Mouse (Mus musculus): ENCODE data around the gene Cdc42ep4. TPM values are rescaled to one million over a fixed set of nuclear protein-coding genes. Genes with fewer than 3 reads are reported as not detected.

The Cdc42ep4 gene
- polyA plus RNA-seq, 1 experiment from 2014 or later, result 60.4 TPM

- Histone ChIP-seq H3K27ac (ENCODE audit: low read depth, low read length) (no peak overlapping the region; the same call in 1 of the 2 replicates), H3K27me3 (ENCODE audit: control insufficient read depth, insufficient read depth, low read length) (no peaks in the 10 kb centered on the region), H3K4me1 (ENCODE audit: control insufficient read depth, insufficient read depth, low read length) (peaks cover 25% of the 10 kb centered on the region), H3K4me3 (ENCODE audit: low read depth, low read length) (no peak overlapping the region), H3K36me3 (ENCODE audit: control insufficient read depth, insufficient read depth, low read length) (no peaks in the 10 kb centered on the region), H3K4me2 (peak overlapping the region; percentile 13; the same call in 1 of the 2 replicates), H3K9ac (ENCODE audit: low read length) (0 out of 2 replicates have a peak overlapping the region, but pooled peaks have one; percentile 24), H3K9me3 (ENCODE audit: control insufficient read depth, low read length) (no peaks in the 10 kb centered on the region)
- DNase-seq (ENCODE audit: low spot score, missing footprints) (no peak), ATAC-seq (ENCODE audit: low FRiP score) (0 out of 2 replicates have a peak, but pooled peaks have one; percentile 5)
- 7% methylated on average over 6 of the region's 6 CpGs for WGBS
Observed at GRCm38 (mm10) chr11:113779680-113780041, 28.0 kb upstream of the Cdc42ep4 start.

- 11% methylated on average over 20 of the region's 20 CpGs for WGBS
- no peaks in the 10 kb centered on the region for H3K9me3 ChIP-seq (ENCODE audit: control insufficient read depth, low read length)
- no peak overlapping the region; the same call in 1 of the 2 replicates for H3K27ac ChIP-seq (ENCODE audit: low read depth, low read length)
- ATAC-seq (ENCODE audit: low FRiP score) (peak; percentile 69), DNase-seq (ENCODE audit: low spot score, missing footprints) (peak; percentile 92)
- H3K4me3 ChIP-seq (ENCODE audit: low read depth, low read length), result no peak overlapping the region
- H3K27me3 ChIP-seq (ENCODE audit: control insufficient read depth, insufficient read depth, low read length), result no peaks in the 10 kb centered on the region
- H3K36me3 ChIP-seq (ENCODE audit: control insufficient read depth, insufficient read depth, low read length), result no peaks in the 10 kb centered on the region
- 0 out of 2 replicates have a peak overlapping the region, but pooled peaks have one; percentile 24 for H3K9ac ChIP-seq (ENCODE audit: low read length)
- H3K4me1 ChIP-seq (ENCODE audit: control insufficient read depth, insufficient read depth, low read length), result peaks cover 21% of the 10 kb centered on the region
- H3K4me2 ChIP-seq, result peak overlapping the region; percentile 13; the same call in 1 of the 2 replicates
Observed at GRCm38 (mm10) chr11:113778733-113779679, 27.3 kb upstream of the Cdc42ep4 start.

GRCm38 (mm10) chr11:113777878-113778464 lies 26.3 kb upstream of the Cdc42ep4 start:
- 51% methylated on average over 8 of the region's 8 CpGs for WGBS
- no peak overlapping the region for H3K4me3 ChIP-seq (ENCODE audit: low read depth, low read length)
- DNase-seq (ENCODE audit: low spot score, missing footprints) (no peak), ATAC-seq (ENCODE audit: low FRiP score) (no peak)
- no peak overlapping the region for H3K4me2 ChIP-seq
- no peaks in the 10 kb centered on the region for H3K27me3 ChIP-seq (ENCODE audit: control insufficient read depth, insufficient read depth, low read length)
- no peaks in the 10 kb centered on the region for H3K36me3 ChIP-seq (ENCODE audit: control insufficient read depth, insufficient read depth, low read length)
- no peak overlapping the region for H3K27ac ChIP-seq (ENCODE audit: low read depth, low read length)
- H3K4me1 ChIP-seq (ENCODE audit: control insufficient read depth, insufficient read depth, low read length), result peaks cover 21% of the 10 kb centered on the region
- H3K9me3 ChIP-seq (ENCODE audit: control insufficient read depth, low read length), result no peaks in the 10 kb centered on the region
- H3K9ac ChIP-seq (ENCODE audit: low read length), result no peak overlapping the region

DNA sequence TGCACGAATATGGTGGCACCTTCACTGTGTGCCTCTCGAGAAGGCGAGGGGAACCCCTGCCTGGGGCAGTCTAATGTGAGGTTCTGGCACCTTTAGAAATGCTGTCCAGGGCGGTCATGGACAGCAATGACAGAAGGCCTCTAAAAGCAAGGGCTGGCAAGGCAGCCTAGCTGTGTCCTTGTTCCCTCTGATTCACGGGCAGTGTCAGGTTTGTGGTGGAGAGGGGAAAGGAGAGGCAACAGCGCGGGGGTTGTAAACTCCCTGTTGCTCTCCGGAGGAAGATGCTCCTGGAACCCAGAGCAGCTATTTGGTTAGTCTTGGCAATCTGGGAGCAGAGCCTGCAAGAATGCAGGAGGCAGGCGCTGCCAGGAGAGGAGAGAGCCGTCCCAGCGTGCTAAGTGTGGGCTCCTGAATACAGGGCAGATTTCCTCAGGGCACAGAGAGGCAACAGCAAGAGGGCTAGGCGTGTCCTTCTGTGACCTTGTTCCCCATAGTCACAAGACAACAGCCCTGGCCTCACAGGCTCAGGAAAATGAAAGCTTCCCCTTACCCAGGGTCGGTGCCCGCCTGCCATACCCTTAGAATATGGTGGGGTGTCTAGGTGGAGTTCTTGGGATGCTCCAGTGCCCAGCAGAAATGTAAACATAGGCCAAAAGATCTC lies 25.3 kb upstream of the Cdc42ep4 start:
- no peak for ATAC-seq (ENCODE audit: low FRiP score)
- 77% methylated on average over 14 of the region's 14 CpGs for WGBS

GRCm38 (mm10) chr11:113774773-113775172 lies 23.1 kb upstream of the Cdc42ep4 start:
- no peak for DNase-seq (ENCODE audit: low spot score, missing footprints)
- no peak overlapping the region for H3K4me3 ChIP-seq (ENCODE audit: low read depth, low read length)
- no peaks in the 10 kb centered on the region for H3K27me3 ChIP-seq (ENCODE audit: control insufficient read depth, insufficient read depth, low read length)
- no peak for ATAC-seq (ENCODE audit: low FRiP score)
- H3K9me3 ChIP-seq (ENCODE audit: control insufficient read depth, low read length), result no peaks in the 10 kb centered on the region
- no peak overlapping the region for H3K4me2 ChIP-seq
- H3K36me3 ChIP-seq (ENCODE audit: control insufficient read depth, insufficient read depth, low read length), result no peaks in the 10 kb centered on the region
- peaks cover 15% of the 10 kb centered on the region for H3K4me1 ChIP-seq (ENCODE audit: control insufficient read depth, insufficient read depth, low read length)
- no peak overlapping the region for H3K9ac ChIP-seq (ENCODE audit: low read length)
- WGBS, result 96% methylated on average over 3 of the region's 3 CpGs
- H3K27ac ChIP-seq (ENCODE audit: low read depth, low read length), result no peak overlapping the region

More for the DNA sequence above, 25.3 kb upstream of the Cdc42ep4 start:
- no peak for DNase-seq (ENCODE audit: low spot score, missing footprints)
- H3K9ac ChIP-seq (ENCODE audit: low read length), result no peak overlapping the region
- no peaks in the 10 kb centered on the region for H3K9me3 ChIP-seq (ENCODE audit: control insufficient read depth, low read length)
- no peak overlapping the region for H3K4me2 ChIP-seq
- H3K4me1 ChIP-seq (ENCODE audit: control insufficient read depth, insufficient read depth, low read length), result peaks cover 21% of the 10 kb centered on the region
- no peak overlapping the region for H3K27ac ChIP-seq (ENCODE audit: low read depth, low read length)
- H3K27me3 ChIP-seq (ENCODE audit: control insufficient read depth, insufficient read depth, low read length), result no peaks in the 10 kb centered on the region
- H3K4me3 ChIP-seq (ENCODE audit: low read depth, low read length), result no peak overlapping the region
- no peaks in the 10 kb centered on the region for H3K36me3 ChIP-seq (ENCODE audit: control insufficient read depth, insufficient read depth, low read length)

- Histone ChIP-seq H3K27me3 (ENCODE audit: control insufficient read depth, insufficient read depth, low read length) (no peaks in the 10 kb centered on the region), H3K27ac (ENCODE audit: low read depth, low read length) (no peak overlapping the region), H3K4me2 (no peak overlapping the region), H3K4me3 (ENCODE audit: low read depth, low read length) (no peak overlapping the region), H3K9me3 (ENCODE audit: control insufficient read depth, low read length) (no peaks in the 10 kb centered on the region), H3K4me1 (ENCODE audit: control insufficient read depth, insufficient read depth, low read length) (peaks cover 2% of the 10 kb centered on the region; the same call in 1 of the 2 replicates), H3K36me3 (ENCODE audit: control insufficient read depth, insufficient read depth, low read length) (no peaks in the 10 kb centered on the region), H3K9ac (ENCODE audit: low read length) (no peak overlapping the region)
- WGBS, result 92% methylated on average over 5 of the region's 5 CpGs
- DNase-seq (ENCODE audit: low spot score, missing footprints), result no peak
- ATAC-seq (ENCODE audit: low FRiP score), result no peak
Observed at GRCm38 (mm10) chr11:113773191-113773590, 21.5 kb upstream of the Cdc42ep4 start.

GRCm38 (mm10) chr11:113771187-113771586 lies 19.5 kb upstream of the Cdc42ep4 start:
- DNase-seq (ENCODE audit: low spot score, missing footprints) (no peak), ATAC-seq (ENCODE audit: low FRiP score) (no peak)
- no peaks in the 10 kb centered on the region for H3K36me3 ChIP-seq (ENCODE audit: control insufficient read depth, insufficient read depth, low read length)
- no peak overlapping the region for H3K9ac ChIP-seq (ENCODE audit: low read length)
- H3K27me3 ChIP-seq (ENCODE audit: control insufficient read depth, insufficient read depth, low read length), result no peaks in the 10 kb centered on the region
- H3K4me1 ChIP-seq (ENCODE audit: control insufficient read depth, insufficient read depth, low read length), result no peaks in the 10 kb centered on the region
- H3K4me3 ChIP-seq (ENCODE audit: low read depth, low read length), result no peak overlapping the region
- H3K9me3 ChIP-seq (ENCODE audit: control insufficient read depth, low read length), result no peaks in the 10 kb centered on the region
- H3K27ac ChIP-seq (ENCODE audit: low read depth, low read length), result no peak overlapping the region
- WGBS, result 91% methylated on average over 13 of the region's 13 CpGs
- no peak overlapping the region for H3K4me2 ChIP-seq

DNA sequence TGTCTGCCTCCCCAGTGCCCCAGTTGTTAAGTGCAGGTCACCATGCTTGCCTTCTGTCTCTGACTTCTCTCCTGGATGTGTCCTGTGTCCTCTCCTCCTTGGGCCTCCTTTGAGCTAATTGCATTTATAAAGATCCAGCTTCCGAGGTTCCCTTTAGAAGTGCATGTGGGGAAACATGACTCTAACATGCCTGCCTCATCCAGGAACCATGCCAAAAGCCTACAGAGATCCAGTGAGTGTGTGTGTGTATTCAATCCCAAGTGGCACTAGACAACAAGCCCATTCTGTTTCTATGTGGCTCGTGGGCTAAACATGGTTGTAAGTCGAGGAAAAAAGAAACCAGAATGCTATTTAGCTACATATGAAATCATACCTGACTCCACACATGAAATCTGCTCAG lies 16.7 kb upstream of the Cdc42ep4 start:
- no peaks in the 10 kb centered on the region for H3K9me3 ChIP-seq (ENCODE audit: control insufficient read depth, low read length)
- H3K9ac ChIP-seq (ENCODE audit: low read length), result no peak overlapping the region
- DNase-seq (ENCODE audit: low spot score, missing footprints), result no peak
- no peak overlapping the region for H3K27ac ChIP-seq (ENCODE audit: low read depth, low read length)
- H3K4me3 ChIP-seq (ENCODE audit: low read depth, low read length), result no peak overlapping the region
- ATAC-seq (ENCODE audit: low FRiP score), result no peak
- H3K36me3 ChIP-seq (ENCODE audit: control insufficient read depth, insufficient read depth, low read length), result no peaks in the 10 kb centered on the region
- H3K4me1 ChIP-seq (ENCODE audit: control insufficient read depth, insufficient read depth, low read length), result peaks cover 3% of the 10 kb centered on the region; the same call in 1 of the 2 replicates
- H3K27me3 ChIP-seq (ENCODE audit: control insufficient read depth, insufficient read depth, low read length), result no peaks in the 10 kb centered on the region
- WGBS, result 79% methylated on average over 3 of the region's 3 CpGs
- no peak overlapping the region for H3K4me2 ChIP-seq

Data from midbrain, embryonic 11.5 days (tissue).